15 mouse cellular contexts compared by ENCODE assay signal in the genomic region with DNA sequence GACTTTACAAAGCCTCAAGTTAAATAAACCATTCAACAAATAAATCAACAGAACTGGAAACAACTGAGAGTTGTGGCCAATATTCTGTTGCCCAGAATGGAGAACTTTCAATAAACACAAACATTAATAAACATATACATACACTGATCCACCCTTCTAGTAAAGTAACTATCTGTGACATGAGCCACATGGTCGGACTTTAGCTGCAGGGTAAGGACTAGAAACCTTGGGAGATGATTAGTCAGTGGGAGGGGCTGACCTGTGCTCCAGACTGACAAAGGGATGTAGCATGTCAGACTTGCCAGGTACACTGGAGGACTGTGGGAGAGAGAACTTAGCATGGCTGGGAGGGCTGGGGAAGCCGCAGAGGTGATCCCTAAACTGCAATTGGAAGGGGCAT.
"Had no signal": no experiment of that assay in that cellular context is flagged by ENCODE, and none has a peak within 500 bp of the region (broad histone marks: within the 10 kb centered on the region; RNA-seq: fewer than 3 reads in every experiment).

No protein-coding gene starts in this region.

- H3K36me3 ChIP-seq: limb, embryonic 12.5 days; midbrain, embryonic 15.5 days; neural tube, embryonic 12.5 days had no signal

- ATAC-seq: lung, postnatal 0 days; midbrain, embryonic 15.5 days had no signal

- H3K9ac ChIP-seq: hindbrain, embryonic 14.5 days; limb, embryonic 12.5 days; liver, embryonic 14.5 days; midbrain, embryonic 15.5 days; neural tube, embryonic 12.5 days had no signal

- H3K4me1 ChIP-seq: limb, embryonic 12.5 days; midbrain, embryonic 15.5 days; neural tube, embryonic 12.5 days had no signal

- DNase-seq: kidney, adult 8-10 months; layer of hippocampus, adult 9-11 months; liver; right cerebral cortex, postnatal 4 days; spleen, adult 18-20 months; thymus, postnatal 36 days had no signal

- H3K27ac ChIP-seq: hindbrain, embryonic 14.5 days; limb, embryonic 12.5 days; liver, embryonic 14.5 days; macrophage; midbrain, embryonic 15.5 days; neural tube, embryonic 12.5 days had no signal

- H3K4me2 ChIP-seq: hindbrain, embryonic 14.5 days; limb, embryonic 12.5 days; midbrain, embryonic 11.5 days; midbrain, embryonic 15.5 days; neural tube, embryonic 12.5 days had no signal

- H3K9me3 ChIP-seq: limb, embryonic 12.5 days; megakaryocyte, embryonic 14.5 days; midbrain, embryonic 15.5 days; neural tube, embryonic 12.5 days had no signal

- H3K27me3 ChIP-seq: midbrain, embryonic 15.5 days; neural tube, embryonic 12.5 days had no signal

- H3K4me3 ChIP-seq: limb, embryonic 12.5 days; megakaryocyte, embryonic 14.5 days; midbrain, embryonic 15.5 days; neural tube, embryonic 12.5 days had no signal
